Mouse (Mus musculus): ENCODE results near the gene Gpc6. TPM values are rescaled to one million over a fixed set of nuclear protein-coding genes. Genes with fewer than 3 reads are reported as not detected.

The Gpc6 gene
- polyA plus RNA-seq, 1 experiment from 2014 or later: 42.5 TPM

GRCm38 (mm10) chr14:117932163-117932851, 1007.2 kb downstream of the Gpc6 start:
- Histone ChIP-seq H3K36me3 (ENCODE audit: control insufficient read depth, insufficient read depth, low read length) (no peaks in the 10 kb centered on the region), H3K27ac (replicated peaks; ENCODE audit: low read depth, low read length) (no peak overlapping the region), H3K9ac (ENCODE audit: low read depth, low read length) (no peak overlapping the region), H3K4me1 (ENCODE audit: control insufficient read depth, insufficient read depth, low read length) (peaks cover 24% of the 10 kb centered on the region), H3K4me3 (ENCODE audit: low read depth, low read length) (no peak overlapping the region), H3K9me3 (ENCODE audit: control insufficient read depth, low read length) (no peaks in the 10 kb centered on the region), H3K4me2 (ENCODE audit: low read depth, low read length) (no peak overlapping the region), H3K27me3 (replicated peaks; ENCODE audit: control insufficient read depth, insufficient read depth, low read length) (no peaks in the 10 kb centered on the region)
- ATAC-seq (ENCODE audit: low read depth) (no peak), DNase-seq (ENCODE audit: low spot score) (no peak)
- WGBS: 92% methylated on average over 16 of the region's 17 CpGs

- Histone ChIP-seq H3K9me3 (ENCODE audit: control insufficient read depth, low read length) (no peaks in the 10 kb centered on the region), H3K27ac (replicated peaks; ENCODE audit: low read depth, low read length) (no peak overlapping the region), H3K4me3 (ENCODE audit: low read depth, low read length) (no peak overlapping the region), H3K9ac (ENCODE audit: low read depth, low read length) (no peak overlapping the region), H3K27me3 (replicated peaks; ENCODE audit: control insufficient read depth, insufficient read depth, low read length) (no peaks in the 10 kb centered on the region), H3K4me1 (ENCODE audit: control insufficient read depth, insufficient read depth, low read length) (peaks cover 10% of the 10 kb centered on the region), H3K4me2 (ENCODE audit: low read depth, low read length) (no peak overlapping the region), H3K36me3 (ENCODE audit: control insufficient read depth, insufficient read depth, low read length) (no peaks in the 10 kb centered on the region)
- WGBS: 12% methylated on average over 2 of the region's 2 CpGs
- DNase-seq (ENCODE audit: low spot score) (peak; percentile 85), ATAC-seq (ENCODE audit: low read depth) (peak; percentile 64; the same call in 1 of the 2 replicates)
These were observed 1013.4 kb downstream of the Gpc6 start for GRCm38 (mm10) chr14:117938554-117938953.

GRCm38 (mm10) chr14:117939471-117939870, 1014.4 kb downstream of the Gpc6 start:
- no peak for DNase-seq (ENCODE audit: low spot score)
- Histone ChIP-seq H3K27ac (replicated peaks; ENCODE audit: low read depth, low read length) (no peak overlapping the region), H3K9me3 (ENCODE audit: control insufficient read depth, low read length) (no peaks in the 10 kb centered on the region), H3K9ac (ENCODE audit: low read depth, low read length) (no peak overlapping the region), H3K4me2 (ENCODE audit: low read depth, low read length) (no peak overlapping the region), H3K36me3 (ENCODE audit: control insufficient read depth, insufficient read depth, low read length) (no peaks in the 10 kb centered on the region), H3K4me1 (ENCODE audit: control insufficient read depth, insufficient read depth, low read length) (peaks cover 10% of the 10 kb centered on the region), H3K4me3 (ENCODE audit: low read depth, low read length) (no peak overlapping the region), H3K27me3 (replicated peaks; ENCODE audit: control insufficient read depth, insufficient read depth, low read length) (no peaks in the 10 kb centered on the region)
- WGBS: 77% methylated on average over 7 of the region's 7 CpGs
- no peak for ATAC-seq (ENCODE audit: low read depth)

- Histone ChIP-seq H3K4me3 (ENCODE audit: low read depth, low read length) (no peak overlapping the region), H3K27ac (replicated peaks; ENCODE audit: low read depth, low read length) (no peak overlapping the region), H3K36me3 (ENCODE audit: control insufficient read depth, insufficient read depth, low read length) (no peaks in the 10 kb centered on the region), H3K27me3 (replicated peaks; ENCODE audit: control insufficient read depth, insufficient read depth, low read length) (no peaks in the 10 kb centered on the region), H3K4me2 (ENCODE audit: low read depth, low read length) (no peak overlapping the region), H3K9me3 (ENCODE audit: control insufficient read depth, low read length) (no peaks in the 10 kb centered on the region), H3K4me1 (ENCODE audit: control insufficient read depth, insufficient read depth, low read length) (peaks cover 5% of the 10 kb centered on the region; the same call in 1 of the 2 replicates), H3K9ac (ENCODE audit: low read depth, low read length) (no peak overlapping the region)
- DNase-seq (ENCODE audit: low spot score) (no peak), ATAC-seq (ENCODE audit: low read depth) (no peak)
- 73% methylated on average over 4 of the region's 4 CpGs for WGBS
These were observed 1020.9 kb downstream of the Gpc6 start for GRCm38 (mm10) chr14:117945920-117946503.

DNA sequence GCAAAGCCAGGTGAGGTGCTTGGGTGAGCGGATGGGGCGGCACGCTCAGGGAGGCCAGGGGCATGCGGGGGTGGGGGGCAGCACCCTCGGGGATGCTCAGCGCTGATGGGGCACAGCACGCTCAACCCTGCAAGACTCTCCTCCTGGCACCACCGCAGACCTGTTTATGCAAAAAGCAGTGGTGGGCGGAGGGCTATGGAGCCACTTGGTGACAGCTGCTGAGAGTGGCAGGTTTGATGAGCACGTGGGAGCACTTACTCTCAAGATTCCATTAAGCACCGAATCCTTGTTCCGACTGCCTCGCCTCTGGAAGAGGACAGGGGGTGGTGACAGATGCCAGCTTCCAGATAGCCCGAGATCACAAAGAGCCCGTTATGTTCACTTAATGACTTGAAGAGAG, 1026.2 kb downstream of the Gpc6 start:
- H3K4me1 ChIP-seq (ENCODE audit: control insufficient read depth, insufficient read depth, low read length): no peaks in the 10 kb centered on the region
- peak; percentile 48; the same call in 1 of the 2 replicates for ATAC-seq (ENCODE audit: low read depth)

GRCm38 (mm10) chr14:117951686-117952085, 1026.6 kb downstream of the Gpc6 start:
- Histone ChIP-seq H3K4me1 (ENCODE audit: control insufficient read depth, insufficient read depth, low read length) (no peaks in the 10 kb centered on the region), H3K27ac (replicated peaks; ENCODE audit: low read depth, low read length) (no peak overlapping the region), H3K4me3 (ENCODE audit: low read depth, low read length) (no peak overlapping the region), H3K27me3 (replicated peaks; ENCODE audit: control insufficient read depth, insufficient read depth, low read length) (no peaks in the 10 kb centered on the region), H3K9ac (ENCODE audit: low read depth, low read length) (no peak overlapping the region), H3K36me3 (ENCODE audit: control insufficient read depth, insufficient read depth, low read length) (no peaks in the 10 kb centered on the region), H3K4me2 (ENCODE audit: low read depth, low read length) (no peak overlapping the region), H3K9me3 (ENCODE audit: control insufficient read depth, low read length) (no peaks in the 10 kb centered on the region)
- ATAC-seq (ENCODE audit: low read depth): 0 out of 2 replicates have a peak, but pooled peaks have one; percentile 48
- 53% methylated on average over 5 of the region's 5 CpGs for WGBS
- DNase-seq (ENCODE audit: low spot score): no peak

More for the DNA sequence above, 1026.2 kb downstream of the Gpc6 start:
- H3K9me3 ChIP-seq (ENCODE audit: control insufficient read depth, low read length): no peaks in the 10 kb centered on the region
- no peak overlapping the region for H3K27ac ChIP-seq (replicated peaks; ENCODE audit: low read depth, low read length)
- no peaks in the 10 kb centered on the region for H3K27me3 ChIP-seq (replicated peaks; ENCODE audit: control insufficient read depth, insufficient read depth, low read length)
- H3K9ac ChIP-seq (ENCODE audit: low read depth, low read length): no peak overlapping the region
- no peak overlapping the region for H3K4me2 ChIP-seq (ENCODE audit: low read depth, low read length)
- 59% methylated on average over 14 of the region's 15 CpGs for WGBS
- peak; percentile 29 for DNase-seq (ENCODE audit: low spot score)
- H3K4me3 ChIP-seq (ENCODE audit: low read depth, low read length): no peak overlapping the region
- H3K36me3 ChIP-seq (ENCODE audit: control insufficient read depth, insufficient read depth, low read length): no peaks in the 10 kb centered on the region

GRCm38 (mm10) chr14:117956051-117956450, 1030.9 kb downstream of the Gpc6 start:
- no peak overlapping the region for H3K27ac ChIP-seq (replicated peaks; ENCODE audit: low read depth, low read length)
- H3K4me1 ChIP-seq (ENCODE audit: control insufficient read depth, insufficient read depth, low read length): no peaks in the 10 kb centered on the region
- H3K9ac ChIP-seq (ENCODE audit: low read depth, low read length): no peak overlapping the region
- WGBS: 81% methylated on average over 3 of the region's 3 CpGs
- no peaks in the 10 kb centered on the region for H3K27me3 ChIP-seq (replicated peaks; ENCODE audit: control insufficient read depth, insufficient read depth, low read length)
- no peak for DNase-seq (ENCODE audit: low spot score)
- no peak overlapping the region for H3K4me3 ChIP-seq (ENCODE audit: low read depth, low read length)
- no peaks in the 10 kb centered on the region for H3K36me3 ChIP-seq (ENCODE audit: control insufficient read depth, insufficient read depth, low read length)
- no peaks in the 10 kb centered on the region for H3K9me3 ChIP-seq (ENCODE audit: control insufficient read depth, low read length)
- no peak overlapping the region for H3K4me2 ChIP-seq (ENCODE audit: low read depth, low read length)
- ATAC-seq (ENCODE audit: low read depth): no peak

DNA sequence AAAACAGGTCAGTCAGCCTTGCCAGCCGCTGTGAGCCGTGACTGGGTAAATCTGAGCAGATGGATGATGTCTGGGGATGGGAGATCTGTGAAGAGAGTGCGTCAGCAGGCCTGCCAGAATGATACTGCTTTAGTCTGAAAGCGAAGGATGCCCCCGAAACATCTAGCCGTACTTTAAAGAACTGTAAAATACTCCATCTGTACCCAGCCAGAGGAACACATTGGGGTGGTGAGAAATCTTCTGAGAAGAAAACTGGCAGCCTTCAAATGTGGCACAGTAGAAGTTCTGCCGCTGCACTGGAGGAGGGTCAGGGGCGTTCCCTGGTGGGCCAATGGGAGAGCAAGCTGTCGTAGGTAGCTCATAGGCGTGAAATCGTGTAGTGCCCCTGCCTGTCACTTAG, 1033.3 kb downstream of the Gpc6 start:
- Histone ChIP-seq H3K36me3 (ENCODE audit: control insufficient read depth, insufficient read depth, low read length) (no peaks in the 10 kb centered on the region), H3K4me2 (ENCODE audit: low read depth, low read length) (no peak overlapping the region), H3K9ac (ENCODE audit: low read depth, low read length) (no peak overlapping the region), H3K4me3 (ENCODE audit: low read depth, low read length) (no peak overlapping the region), H3K27ac (replicated peaks; ENCODE audit: low read depth, low read length) (no peak overlapping the region), H3K9me3 (ENCODE audit: control insufficient read depth, low read length) (no peaks in the 10 kb centered on the region), H3K4me1 (ENCODE audit: control insufficient read depth, insufficient read depth, low read length) (no peaks in the 10 kb centered on the region), H3K27me3 (replicated peaks; ENCODE audit: control insufficient read depth, insufficient read depth, low read length) (no peaks in the 10 kb centered on the region)
- no peak for DNase-seq (ENCODE audit: low spot score)
- no peak for ATAC-seq (ENCODE audit: low read depth)
- WGBS: 92% methylated on average over 11 of the region's 11 CpGs

DNA sequence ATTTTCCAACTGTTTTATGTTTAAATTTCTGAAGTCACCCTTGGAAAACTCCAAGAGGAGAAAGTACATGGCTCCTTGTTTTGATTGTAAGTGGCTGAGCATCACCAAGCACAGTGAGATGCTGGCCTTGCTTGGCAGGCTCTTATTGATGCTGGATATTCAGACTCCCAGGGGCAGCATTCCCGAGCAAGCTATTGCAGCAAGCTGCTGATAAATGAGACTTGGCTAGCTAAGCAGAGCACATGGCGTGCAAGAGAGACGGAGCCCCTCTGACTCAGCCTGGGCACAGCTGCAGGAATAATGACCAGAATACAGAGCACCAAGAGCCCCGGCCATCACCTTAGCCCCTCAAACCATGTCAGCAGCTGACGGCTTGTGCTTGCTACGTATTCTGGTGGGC, 1036.2 kb downstream of the Gpc6 start:
- ATAC-seq (ENCODE audit: low read depth) (no peak), DNase-seq (ENCODE audit: low spot score) (peak; percentile 51)
- Histone ChIP-seq H3K4me1 (ENCODE audit: control insufficient read depth, insufficient read depth, low read length) (no peaks in the 10 kb centered on the region), H3K36me3 (ENCODE audit: control insufficient read depth, insufficient read depth, low read length) (peaks cover 6% of the 10 kb centered on the region; the same call in 1 of the 2 replicates), H3K4me3 (ENCODE audit: low read depth, low read length) (no peak overlapping the region), H3K4me2 (ENCODE audit: low read depth, low read length) (no peak overlapping the region), H3K27me3 (replicated peaks; ENCODE audit: control insufficient read depth, insufficient read depth, low read length) (no peaks in the 10 kb centered on the region), H3K9me3 (ENCODE audit: control insufficient read depth, low read length) (no peaks in the 10 kb centered on the region), H3K9ac (ENCODE audit: low read depth, low read length) (no peak overlapping the region), H3K27ac (replicated peaks; ENCODE audit: low read depth, low read length) (no peak overlapping the region)
- WGBS: 54% methylated on average over 6 of the region's 6 CpGs

All from embryonic facial prominence, embryonic 14.5 days (tissue).